Mouse (Mus musculus) adrenal gland, postnatal 36 days (tissue): Measurements from ENCODE around the gene Mylpf. TPM values are rescaled to one million over a fixed set of nuclear protein-coding genes. Genes with fewer than 3 reads are reported as not detected.
"Not testable (repeated sequence)": the region's sequence is repeated elsewhere in the genome, so short reads cannot be mapped to it uniquely, and the experiment has no call there.

Experiments used
- DNase-seq, 2 experiments: peaks; one replicate each; pipeline ENCODE4 v3.0.0; 2021; ENCODE audit warnings: mixed read lengths in 1 of 2
- long read RNA-seq, 2 experiments: library from polyadenylated mRNA; stranded (forward); transcript quantifications; one replicate each; pipeline ENCODE4 v2.0.0; 2021; ENCODE audit warnings: borderline sequencing depth in 2 of 2
- total RNA-seq, 2 experiments: library from RNA; stranded (reverse); gene quantifications; 2 replicates each; pipeline ENCODE4 v1.2.3; 2021

Mylpf gene
- 1 to 10 TPM; 1.9 to 2.7 TPM for total RNA-seq
- long read RNA-seq, experiment 1, transcript Mylpf-201 (7 exons, 766 nt): major isoform, 50 of 59 reads
- long read RNA-seq, experiment 1, partial matches to known transcripts: 8 of 59 reads
- long read RNA-seq, experiment 1, other reads (novel, unspliced or antisense): 1 of 59 reads
- long read RNA-seq, experiment 2: 0 reads

GRCm38 (mm10) chr7:127208553-127209438, at the start of gene Mylpf:
Gene Mylpf (plus strand): TSS chr7:127208890.
- DNase-seq: peak; percentile 95 to 96

- DNase-seq: peak; percentile 29 to 64
Observed at GRCm38 (mm10) chr7:127162546-127162945, 46.1 kb upstream of the Mylpf start.

GRCm38 (mm10) chr7:127164002-127164401, 44.7 kb upstream of the Mylpf start:
- DNase-seq: no peak

GRCm38 (mm10) chr7:127165607-127166493, 42.8 kb upstream of the Mylpf start:
- no peak for DNase-seq

GRCm38 (mm10) chr7:127166501-127166900, 42.2 kb upstream of the Mylpf start:
- DNase-seq: no peak

- DNase-seq: no peak
Observed at GRCm38 (mm10) chr7:127176937-127177336, 31.8 kb upstream of the Mylpf start.

GRCm38 (mm10) chr7:127180783-127181182, 27.9 kb upstream of the Mylpf start:
- DNase-seq: no peak

GRCm38 (mm10) chr7:127181724-127182123, 27.0 kb upstream of the Mylpf start:
- DNase-seq: not testable (repeated sequence)

GRCm38 (mm10) chr7:127183345-127183744, 25.3 kb upstream of the Mylpf start:
- no peak for DNase-seq

GRCm38 (mm10) chr7:127183828-127184227, 24.9 kb upstream of the Mylpf start:
- peak in 1 of 2 experiments; percentile 34 for DNase-seq

- DNase-seq: no peak
Observed at GRCm38 (mm10) chr7:127184720-127185119, 24.0 kb upstream of the Mylpf start.

GRCm38 (mm10) chr7:127185601-127186000, 23.1 kb upstream of the Mylpf start:
- DNase-seq: peak in 1 of 2 experiments; percentile 37

- no peak for DNase-seq
Observed at GRCm38 (mm10) chr7:127187351-127187750, 21.3 kb upstream of the Mylpf start.

- DNase-seq: no peak
Observed at GRCm38 (mm10) chr7:127188305-127189276, 20.1 kb upstream of the Mylpf start.

GRCm38 (mm10) chr7:127190672-127191071, 18.0 kb upstream of the Mylpf start:
- no peak for DNase-seq

- DNase-seq: no peak
Observed at GRCm38 (mm10) chr7:127192989-127193388, 15.7 kb upstream of the Mylpf start.

- no peak for DNase-seq
Observed at GRCm38 (mm10) chr7:127194011-127194632, 14.6 kb upstream of the Mylpf start.

- DNase-seq: no peak
Observed at GRCm38 (mm10) chr7:127194633-127195029, 14.1 kb upstream of the Mylpf start.

- DNase-seq: peak; percentile 95 to 96
Observed at GRCm38 (mm10) chr7:127195544-127196295, 13.0 kb upstream of the Mylpf start, which contains the start of gene Cd2bp2. Gene Cd2bp2 (minus strand): TSS chr7:127196050.

- DNase-seq: no peak
Observed at GRCm38 (mm10) chr7:127196484-127196883, 12.2 kb upstream of the Mylpf start.
